In the genomic region with DNA sequence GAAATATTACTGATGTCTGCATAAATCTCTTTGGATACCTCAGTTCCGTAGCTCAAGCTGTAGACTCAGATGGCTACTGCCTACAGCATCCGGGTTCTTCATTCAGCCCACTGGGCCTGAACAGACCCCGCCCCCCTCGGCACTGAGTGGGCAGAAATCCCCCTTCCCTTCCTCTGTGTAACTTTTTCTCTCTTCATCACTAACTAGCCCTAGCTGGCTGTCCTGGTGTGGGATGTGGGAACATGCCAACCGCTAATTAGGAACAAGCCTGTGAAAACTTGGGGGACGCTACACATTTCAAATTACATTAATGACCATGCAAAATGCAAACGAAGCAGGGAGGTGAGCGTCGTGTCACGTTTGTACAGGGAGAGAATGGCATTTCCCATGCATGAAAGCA, we compare ENCODE assay signal across 25 mouse cellular contexts.
DNase-seq lines count a peak whose midpoint lies in the region; ATAC-seq and TF ChIP-seq lines count a peak whose summit lies in the region.
"Had no signal": no experiment of that assay in that cellular context is flagged by ENCODE, and none has a peak within 500 bp of the region (broad histone marks: within the 10 kb centered on the region; RNA-seq: fewer than 3 reads in every experiment).

No protein-coding gene starts in this region.

- H3K9me3 ChIP-seq in forebrain, embryonic 10.5 days = no peaks in the 10 kb centered on the region
- H3K9me3 ChIP-seq in forebrain, postnatal 0 days (ENCODE audit: low read length) = no peaks in the 10 kb centered on the region
- H3K9me3 ChIP-seq in forebrain, embryonic 14.5 days (replicated peaks; ENCODE audit: control insufficient read depth, low read length) = no peaks in the 10 kb centered on the region
- H3K9me3 ChIP-seq in forebrain, embryonic 16.5 days (ENCODE audit: control insufficient read depth, low read length) = no peaks in the 10 kb centered on the region
- H3K9me3 ChIP-seq: embryonic facial prominence, embryonic 10.5 days; embryonic facial prominence, embryonic 12.5 days; G1E had no signal

- H3K4me3 ChIP-seq in forebrain, embryonic 10.5 days = no peak overlapping the region
- H3K4me3 ChIP-seq in forebrain, postnatal 0 days (ENCODE audit: low read depth, low read length) = no peak overlapping the region
- no peak overlapping the region for H3K4me3 ChIP-seq in forebrain, embryonic 14.5 days (ENCODE audit: low read depth, low read length)
- no peak overlapping the region for H3K4me3 ChIP-seq in forebrain, embryonic 16.5 days (replicated peaks; ENCODE audit: low read length)
- H3K4me3 ChIP-seq: embryonic facial prominence, embryonic 10.5 days; embryonic facial prominence, embryonic 12.5 days had no signal

- peak; percentile 5 for DNase-seq in forebrain, embryonic 10.5 days (ENCODE audit: extremely low spot score, low spot score)
- DNase-seq in forebrain, postnatal 0 days = no peak
- peak; percentile 27 for DNase-seq in heart, adult 11 months
- no peak for DNase-seq in heart, postnatal 14 days
- peak; percentile 82 for DNase-seq in forebrain, embryonic 14.5 days (ENCODE audit: low spot score)
- no peak for DNase-seq in gastrocnemius, postnatal 14 days
- DNase-seq in ovary, postnatal 10 days (ENCODE audit: low spot score) = no peak
- DNase-seq: adrenal gland, adult 8-10 months; adrenal gland, postnatal 14 days; adrenal gland, postnatal 36 days; B cell, adult 2 months; cerebellum, adult 11 months; cerebellum, adult 18-20 months; cerebellum, adult 8-10 months; cerebellum, adult 9-11 months; cerebellum, postnatal 14 days; cerebellum, postnatal 36 days had no signal

- no peaks in the 10 kb centered on the region for H3K27me3 ChIP-seq in forebrain, embryonic 10.5 days (ENCODE audit: poor library complexity, severe bottlenecking)
- no peaks in the 10 kb centered on the region for H3K27me3 ChIP-seq in forebrain, postnatal 0 days (ENCODE audit: insufficient read depth, low read length)
- no peaks in the 10 kb centered on the region for H3K27me3 ChIP-seq in forebrain, embryonic 14.5 days (replicated peaks; ENCODE audit: control insufficient read depth, insufficient read depth, low read length)
- H3K27me3 ChIP-seq in forebrain, embryonic 16.5 days (replicated peaks; ENCODE audit: control insufficient read depth, insufficient read depth, low read length) = no peaks in the 10 kb centered on the region
- H3K27me3 ChIP-seq: CH12.LX, Patski had no signal

- no peak for TF ChIP-seq CTCF in forebrain, postnatal 0 days (IDR thresholded peaks at IDR 0.05; ENCODE audit: low read depth)

- no peak overlapping the region for H3K27ac ChIP-seq in forebrain, embryonic 10.5 days
- H3K27ac ChIP-seq in forebrain, postnatal 0 days (ENCODE audit: low read depth, low read length) = no peak overlapping the region
- H3K27ac ChIP-seq in forebrain, embryonic 14.5 days (ENCODE audit: low read depth, low read length) = no peak overlapping the region
- no peak overlapping the region for H3K27ac ChIP-seq in forebrain, embryonic 16.5 days (ENCODE audit: low read length)
- H3K27ac ChIP-seq: embryonic facial prominence, embryonic 10.5 days; embryonic facial prominence, embryonic 12.5 days had no signal

- no peak overlapping the region for H3K4me2 ChIP-seq in forebrain, postnatal 0 days (ENCODE audit: low read depth)
- H3K4me2 ChIP-seq in forebrain, embryonic 14.5 days (ENCODE audit: low read length) = no peak overlapping the region
- no peak overlapping the region for H3K4me2 ChIP-seq in forebrain, embryonic 16.5 days (ENCODE audit: low read length)
- H3K4me2 ChIP-seq: embryonic facial prominence, embryonic 12.5 days had no signal

- no peak overlapping the region for H3K9ac ChIP-seq in forebrain, postnatal 0 days
- no peak overlapping the region for H3K9ac ChIP-seq in forebrain, embryonic 14.5 days (ENCODE audit: low read length)
- no peak overlapping the region for H3K9ac ChIP-seq in forebrain, embryonic 16.5 days (replicated peaks; ENCODE audit: low read depth, low read length)
- H3K9ac ChIP-seq: embryonic facial prominence, embryonic 12.5 days had no signal

- WGBS in forebrain, embryonic 10.5 days = 90% methylated on average over 10 of the region's 10 CpGs
- WGBS in forebrain, postnatal 0 days = 46% methylated on average over 10 of the region's 10 CpGs
- whole genome bisulfite sequencing in forebrain, embryonic 14.5 days = 44% methylated on average over 10 of the region's 10 CpGs
- WGBS in forebrain, embryonic 16.5 days = 46% methylated on average over 10 of the region's 10 CpGs

- ATAC-seq in forebrain, postnatal 0 days = no peak
- peak; percentile 83 for ATAC-seq in forebrain, embryonic 14.5 days
- ATAC-seq in forebrain, embryonic 16.5 days = peak; percentile 66; the same call in 1 of the 2 replicates
- ATAC-seq: activated CD4-positive, CD25-positive, alpha-beta regulatory T cell, adult 4 months; CD4-positive, CD25-positive, alpha-beta regulatory T cell, adult 4 months; Patski had no signal

- no peaks in the 10 kb centered on the region for H3K36me3 ChIP-seq in forebrain, embryonic 10.5 days (replicated peaks)
- H3K36me3 ChIP-seq in forebrain, postnatal 0 days (ENCODE audit: insufficient read depth) = no peaks in the 10 kb centered on the region
- no peaks in the 10 kb centered on the region for H3K36me3 ChIP-seq in forebrain, embryonic 14.5 days (ENCODE audit: control insufficient read depth, insufficient read depth, low read length)
- H3K36me3 ChIP-seq in forebrain, embryonic 16.5 days (ENCODE audit: control insufficient read depth, insufficient read depth) = no peaks in the 10 kb centered on the region
- H3K36me3 ChIP-seq: embryonic facial prominence, embryonic 10.5 days; embryonic facial prominence, embryonic 12.5 days; G1E had no signal

- intact Hi-C loops in heart, postnatal 14 days (cut with DNase I) = no loop called here
- intact Hi-C loops in gastrocnemius, postnatal 14 days (cut with DNase I; ENCODE audit: low total_unique reads) = no loop called here

- H3K4me1 ChIP-seq in forebrain, embryonic 10.5 days = peaks cover 13% of the 10 kb centered on the region
- H3K4me1 ChIP-seq in forebrain, postnatal 0 days (ENCODE audit: insufficient read depth) = no peaks in the 10 kb centered on the region
- no peaks in the 10 kb centered on the region; the same call in 1 of the 2 replicates for H3K4me1 ChIP-seq in forebrain, embryonic 14.5 days (ENCODE audit: control insufficient read depth, insufficient read depth, low read length)
- H3K4me1 ChIP-seq in forebrain, embryonic 16.5 days (replicated peaks; ENCODE audit: control insufficient read depth, insufficient read depth, low read length) = no peaks in the 10 kb centered on the region
- H3K4me1 ChIP-seq: embryonic facial prominence, embryonic 12.5 days had no signal

Comparison
In these comparisons a context has a peak if more than half of its experiments do, and no peak if none do; other contexts are left out.
1. DNase-seq: peak in forebrain, embryonic 10.5 days (single experiment), heart, adult 11 months (single experiment) and forebrain, embryonic 14.5 days (single experiment); none in forebrain, postnatal 0 days (single experiment), heart, postnatal 14 days (0 of 2), gastrocnemius, postnatal 14 days (single experiment) and ovary, postnatal 10 days (single experiment).